Mouse (Mus musculus) lung, postnatal 0 days (tissue): ENCODE measurements around the gene Tns3. TPM values are rescaled to one million over a fixed set of nuclear protein-coding genes. Genes with fewer than 3 reads are reported as not detected.

ENCODE experiments used
- ATAC-seq: fragments of 200-750 bp; cut with Nextera tagmentation; 2 replicates; pipeline ENCODE4 v1.8.0; 2017; ENCODE audit warnings: moderate library complexity
- DNase-seq: peaks from one replicate; pipeline ENCODE4 v3.0.0-alpha.2; 2016; ENCODE audit warnings: low spot score
- H3K27ac ChIP-seq: fragments of 300-500 bp; sonication (generic); 2 replicates; pipeline ENCODE4 v1.5.1; 2014; ENCODE audit warnings: antibody characterized with exemption, mild to moderate bottlenecking, low read length, mixed read lengths
- H3K27me3 ChIP-seq: fragments of 300-500 bp; sonication (generic); replicated peaks from 2 replicates; pipeline ENCODE4 v1.6.1; 2014; ENCODE audit warnings: low read length, mixed read lengths; ENCODE audit not compliant: insufficient read depth
- H3K36me3 ChIP-seq: fragments of 300-500 bp; sonication (generic); 2 replicates; pipeline ENCODE4 v1.6.1; 2014; ENCODE audit warnings: low read length, mixed read lengths; ENCODE audit not compliant: insufficient read depth
- H3K4me1 ChIP-seq: fragments of 300-500 bp; sonication (generic); 2 replicates; pipeline ENCODE4 v1.6.1; 2014; ENCODE audit warnings: antibody characterized with exemption, low read depth, low read length, mixed read lengths; ENCODE audit not compliant: insufficient read depth
- H3K4me2 ChIP-seq: fragments of 300-500 bp; sonication (generic); replicated peaks from 2 replicates; pipeline ENCODE4 v1.6.1; 2014; ENCODE audit warnings: low read depth, mild to moderate bottlenecking, low read length, moderate library complexity, mixed read lengths
- H3K4me3 ChIP-seq: fragments of 300-500 bp; sonication (generic); 2 replicates; pipeline ENCODE4 v1.5.1; 2014; ENCODE audit warnings: low read depth, low read length
- H3K9ac ChIP-seq: fragments of 300-500 bp; sonication (generic); replicated peaks from 2 replicates; pipeline ENCODE4 v1.6.1; 2014; ENCODE audit warnings: low read depth, mild to moderate bottlenecking
- H3K9me3 ChIP-seq: fragments of 300-500 bp; sonication (generic); 2 replicates; pipeline ENCODE4 v1.6.1; 2016; ENCODE audit warnings: low read length, mixed read lengths
- CTCF ChIP-seq: IDR thresholded peaks from 2 replicates; pipeline ENCODE4 v1.5.1; 2016; ENCODE audit warnings: antibody characterized with exemption, mild to moderate bottlenecking
- EP300 ChIP-seq: IDR thresholded peaks from 2 replicates; pipeline ENCODE4 v1.6.1; 2016; ENCODE audit warnings: antibody characterized with exemption, mild to moderate bottlenecking, control low read depth
- WGBS: fragments of 180-500 bp; shearing (Covaris S2); extraction: QIAGEN DNeasy Blood & Tissue Kit; methylation state at CpG from one replicate; pipeline ENCODE4 v1.1.7; 2014; 5-methylcytosine and 5-hydroxymethylcytosine counted together
- polyA plus RNA-seq: library from polyadenylated mRNA; unstranded; fragments of >200 nt; fragmentation: Nextera tagmentation; extraction: Ambion mirVana; gene quantifications from 2 replicates; pipeline ENCODE4 v1.2.1, GENCODE M21; 2015

Gene Tns3
- polyA plus RNA-seq, 1 experiment from 2014 or later: 34.9 TPM

DNA sequence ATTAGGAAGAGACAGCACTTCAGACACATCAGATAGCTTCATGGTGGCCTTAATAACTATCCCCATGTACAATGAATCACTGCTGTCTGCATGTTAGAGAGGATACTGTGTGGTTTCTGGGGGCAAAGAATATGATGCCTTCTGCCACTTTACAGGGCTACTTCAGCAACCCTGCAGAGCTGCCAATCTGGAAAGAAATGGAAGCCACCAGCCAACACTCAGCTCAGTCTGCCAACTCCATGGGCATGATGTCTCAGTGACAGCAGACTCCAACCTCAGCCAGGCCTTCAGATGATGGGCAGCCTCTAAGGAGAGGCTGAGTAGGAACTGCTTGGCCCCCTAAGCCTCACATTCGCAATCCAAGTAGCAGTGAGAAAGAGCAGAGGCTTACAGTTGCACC lies 61.7 kb downstream of the Tns3 start:
- no peak overlapping the region for H3K27ac ChIP-seq
- WGBS: 89% methylated on average over 1 of the region's 1 CpGs

DNA sequence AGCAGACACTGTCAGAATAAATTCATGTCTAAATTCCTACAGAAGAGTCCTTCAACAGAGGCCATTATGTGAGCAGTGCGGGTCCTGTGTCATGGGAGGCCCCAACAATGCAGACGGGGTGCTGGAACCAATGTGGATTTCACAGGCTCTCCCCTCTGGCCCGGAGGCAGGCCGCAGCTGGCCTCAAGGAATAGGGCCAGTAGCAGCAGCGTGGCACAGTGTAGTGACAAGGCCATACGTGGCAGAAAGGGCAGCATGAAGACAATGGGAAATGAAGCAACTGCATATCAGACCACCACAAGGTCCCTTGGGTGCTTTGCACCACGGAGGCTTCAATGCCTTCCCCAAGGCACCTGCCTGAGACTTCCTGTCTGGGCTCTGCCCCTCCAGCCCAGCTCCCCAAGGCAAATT lies 62.9 kb downstream of the Tns3 start:
- no peaks in the 10 kb centered on the region; the same call in 1 of the 2 replicates for H3K4me1 ChIP-seq
- ATAC-seq (0 out of 2 replicates have a peak, but pooled peaks have one; percentile 12), DNase-seq (no peak)
- WGBS: 62% methylated on average over 7 of the region's 7 CpGs
- no peak overlapping the region for H3K4me3 ChIP-seq
- H3K9ac ChIP-seq: no peak overlapping the region
- no peak overlapping the region for H3K4me2 ChIP-seq
- 0 out of 2 replicates have a peak overlapping the region, but pooled peaks have one; percentile 21 for H3K27ac ChIP-seq
- H3K36me3 ChIP-seq: 0 out of 2 replicates have a peak, but pooled peaks cover 4% of the 10 kb centered on the region
- no peaks in the 10 kb centered on the region for H3K27me3 ChIP-seq
- TF ChIP-seq CTCF: no peak
- no peak for TF ChIP-seq EP300
- no peaks in the 10 kb centered on the region for H3K9me3 ChIP-seq

More for the DNA sequence above, 61.7 kb downstream of the Tns3 start:
- ATAC-seq: no peak
- Histone ChIP-seq H3K36me3 (0 out of 2 replicates have a peak, but pooled peaks cover 4% of the 10 kb centered on the region), H3K9me3 (no peaks in the 10 kb centered on the region), H3K4me2 (no peak overlapping the region), H3K4me3 (no peak overlapping the region), H3K4me1 (no peaks in the 10 kb centered on the region; the same call in 1 of the 2 replicates), H3K27me3 (no peaks in the 10 kb centered on the region), H3K9ac (no peak overlapping the region)
- DNase-seq: no peak
- no peak for TF ChIP-seq CTCF
- no peak for TF ChIP-seq EP300

DNA sequence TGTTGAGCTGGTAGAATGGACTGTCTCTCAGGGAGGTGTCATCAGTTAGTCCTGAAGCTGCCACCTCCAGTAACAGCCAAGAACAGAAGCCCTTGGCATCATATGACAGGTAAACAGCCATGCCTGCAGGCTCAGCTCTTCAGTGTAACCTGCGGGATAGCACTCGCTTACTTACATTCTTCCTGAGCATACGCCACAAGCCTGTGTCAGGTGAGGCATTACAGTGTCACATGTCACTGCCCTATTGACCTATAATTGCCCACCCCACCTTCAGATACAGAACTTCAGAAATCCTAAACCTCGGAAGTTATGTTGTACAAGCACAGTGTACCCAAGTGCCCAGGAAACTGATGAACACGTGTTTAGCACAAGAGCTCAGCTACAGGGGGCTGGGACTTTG lies 68.7 kb downstream of the Tns3 start:
- H3K9me3 ChIP-seq: no peaks in the 10 kb centered on the region
- no peak overlapping the region for H3K9ac ChIP-seq
- no peaks in the 10 kb centered on the region for H3K36me3 ChIP-seq
- 90% methylated on average over 5 of the region's 5 CpGs for WGBS
- no peak for DNase-seq
- no peak overlapping the region for H3K27ac ChIP-seq
- TF ChIP-seq EP300: no peak
- H3K4me2 ChIP-seq: no peak overlapping the region
- H3K27me3 ChIP-seq: no peaks in the 10 kb centered on the region
- H3K4me1 ChIP-seq: no peaks in the 10 kb centered on the region
- no peak for ATAC-seq
- H3K4me3 ChIP-seq: no peak overlapping the region

DNA sequence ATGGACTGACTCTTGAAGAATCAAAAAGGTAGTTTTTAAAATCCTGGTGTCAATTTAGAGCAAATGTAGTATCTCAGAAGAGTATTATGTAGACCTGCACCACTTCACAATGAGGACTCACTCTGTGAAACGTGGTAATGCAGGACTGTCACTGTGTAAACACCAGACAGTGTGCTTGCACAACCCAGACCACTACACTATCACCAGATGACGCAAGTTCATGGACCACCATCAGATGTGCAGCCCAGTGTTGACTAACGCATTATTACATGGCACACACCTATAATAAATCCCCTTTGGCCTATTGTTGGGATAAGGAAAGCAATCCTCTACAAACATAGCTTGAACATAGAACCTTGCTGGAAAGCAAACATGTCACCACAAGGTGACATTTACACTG lies 71.2 kb downstream of the Tns3 start:
- no peaks in the 10 kb centered on the region for H3K27me3 ChIP-seq
- no peaks in the 10 kb centered on the region; the same call in 1 of the 2 replicates for H3K4me1 ChIP-seq
- DNase-seq: no peak
- TF ChIP-seq EP300: no peak
- no peak for TF ChIP-seq CTCF
- ATAC-seq: no peak
- no peak overlapping the region for H3K4me3 ChIP-seq
- H3K9me3 ChIP-seq: no peaks in the 10 kb centered on the region
- H3K4me2 ChIP-seq: no peak overlapping the region
- 66% methylated on average over 3 of the region's 3 CpGs for WGBS
- no peaks in the 10 kb centered on the region for H3K36me3 ChIP-seq
- no peak overlapping the region for H3K27ac ChIP-seq
- H3K9ac ChIP-seq: no peak overlapping the region

DNA sequence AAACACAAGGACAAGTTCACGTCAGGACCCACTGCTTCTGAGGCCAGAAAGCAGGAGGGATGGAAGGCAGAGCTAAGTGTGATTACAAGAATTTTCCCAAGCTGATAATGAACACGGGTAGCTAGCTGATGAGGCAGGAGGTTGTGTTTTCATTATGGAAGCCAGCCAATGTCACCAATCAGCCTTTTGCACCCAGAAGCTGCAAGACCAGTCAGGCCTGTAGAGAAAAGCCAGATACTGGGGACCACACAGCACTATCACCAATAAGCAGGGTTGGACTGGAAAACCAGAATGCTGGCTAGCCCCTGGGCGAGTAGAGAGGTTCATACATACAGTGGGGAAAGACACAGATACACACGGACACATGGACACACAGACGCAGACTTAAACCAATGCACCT lies 73.1 kb downstream of the Tns3 start:
- H3K27ac ChIP-seq: no peak overlapping the region
- H3K4me2 ChIP-seq: no peak overlapping the region
- H3K9me3 ChIP-seq: no peaks in the 10 kb centered on the region
- no peaks in the 10 kb centered on the region; the same call in 1 of the 2 replicates for H3K4me1 ChIP-seq
- no peak overlapping the region for H3K9ac ChIP-seq
- DNase-seq (no peak), ATAC-seq (no peak)
- no peaks in the 10 kb centered on the region for H3K27me3 ChIP-seq
- WGBS: 64% methylated on average over 5 of the region's 5 CpGs
- H3K36me3 ChIP-seq: no peaks in the 10 kb centered on the region
- TF ChIP-seq CTCF (no peak), EP300 (no peak)
- H3K4me3 ChIP-seq: no peak overlapping the region

DNA sequence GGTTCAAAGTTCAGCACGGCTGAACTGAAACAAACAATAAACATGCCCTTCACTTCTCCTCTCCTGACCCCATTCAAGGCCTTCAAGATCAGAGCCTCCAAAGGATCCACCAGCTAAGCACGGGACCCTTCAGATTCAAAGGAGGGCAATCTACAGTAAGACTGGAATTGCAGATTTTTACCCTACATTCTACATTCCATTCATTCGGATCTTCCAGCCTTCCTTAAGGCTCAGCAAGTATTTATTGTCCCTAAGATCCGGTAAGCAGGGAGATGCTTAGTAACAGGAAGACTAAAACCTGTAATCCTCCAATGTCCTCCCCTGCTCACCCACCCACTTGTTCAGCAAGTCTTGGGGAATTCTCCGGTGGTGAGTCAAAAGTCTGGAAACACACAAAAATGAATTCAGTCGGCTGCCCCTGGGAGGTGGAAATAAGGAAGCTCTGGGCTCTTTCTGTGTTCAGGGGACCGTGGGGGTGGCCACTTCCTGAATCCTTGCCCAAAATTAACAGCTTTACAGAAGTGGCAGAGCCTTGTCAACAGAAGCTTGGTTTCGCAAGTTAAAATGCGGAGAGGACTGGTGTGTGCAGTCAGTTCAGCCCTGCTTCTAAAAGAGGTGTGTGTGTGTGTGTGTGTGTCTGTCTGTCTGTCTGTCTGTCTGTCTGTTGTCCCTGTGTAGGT lies 75.0 kb downstream of the Tns3 start:
- H3K27me3 ChIP-seq: no peaks in the 10 kb centered on the region
- no peaks in the 10 kb centered on the region; the same call in 1 of the 2 replicates for H3K4me1 ChIP-seq
- ATAC-seq (peak; percentile 65), DNase-seq (peak; percentile 82)
- no peak overlapping the region for H3K4me2 ChIP-seq
- H3K27ac ChIP-seq: peak overlapping the region; percentile 43
- H3K36me3 ChIP-seq: no peaks in the 10 kb centered on the region
- TF ChIP-seq CTCF (no peak), EP300 (no peak)
- WGBS: 29% methylated on average over 9 of the region's 9 CpGs
- H3K9me3 ChIP-seq: no peaks in the 10 kb centered on the region
- H3K4me3 ChIP-seq: no peak overlapping the region
- no peak overlapping the region for H3K9ac ChIP-seq
